8 mouse cellular contexts compared by ENCODE assay signal in genomic region chr19:8992769-8993624, GRCm38 (mm10). TPM values are rescaled to one million over a fixed set of nuclear protein-coding genes. Genes with fewer than 3 reads are reported as not detected.
DNase-seq lines count a peak whose midpoint lies in the region; ATAC-seq and TF ChIP-seq lines count a peak whose summit lies in the region.

No protein-coding gene starts in this region.

- H3K27me3 ChIP-seq in G1E (ENCODE audit: insufficient read depth, low read length) = peaks cover 14% of the 10 kb centered on the region
- H3K27me3 ChIP-seq in hindbrain, embryonic 12.5 days = peaks cover 39% of the 10 kb centered on the region

- H3K4me3 ChIP-seq in G1E (ENCODE audit: low read depth, low read length) = peak overlapping the region; percentile 28; the same call in 1 of the 2 replicates
- peak overlapping the region; percentile 97 for H3K4me3 ChIP-seq in bone marrow macrophage, adult 2 months (ENCODE audit: insufficient read depth, low read length)
- no peak overlapping the region for H3K4me3 ChIP-seq in hindbrain, embryonic 12.5 days

- H3K9ac ChIP-seq in hindbrain, embryonic 12.5 days = no peak overlapping the region

- TF ChIP-seq POLR2A in bone marrow macrophage, adult 2 months (IDR thresholded peaks at IDR 0.05; ENCODE audit: borderline replicate concordance, low read depth, low read length) = no peak

- WGBS in hindbrain, embryonic 12.5 days = 41% methylated on average over 12 of the region's 12 CpGs

- peaks cover 4% of the 10 kb centered on the region for H3K36me3 ChIP-seq in G1E (replicated peaks)
- no peaks in the 10 kb centered on the region for H3K36me3 ChIP-seq in hindbrain, embryonic 12.5 days

- H3K4me1 ChIP-seq in G1E (ENCODE audit: insufficient read depth, low read depth, low read length) = peaks cover 87% of the 10 kb centered on the region
- H3K4me1 ChIP-seq in bone marrow macrophage, adult 2 months (ENCODE audit: control insufficient read depth, insufficient read depth, low read length) = peaks cover 60% of the 10 kb centered on the region
- peaks cover 33% of the 10 kb centered on the region for H3K4me1 ChIP-seq in hindbrain, embryonic 12.5 days

- peak; percentile 62 for DNase-seq in G1E (ENCODE audit: low spot score)
- peak; percentile 43 to 62 for DNase-seq in frontal cortex, postnatal 14 days (ENCODE audit: low spot score in 2 of 2)
- peak; percentile 67 to 81 for DNase-seq in layer of hippocampus, postnatal 14 days (ENCODE audit: low spot score in 2 of 2)
- peak; percentile 91 for DNase-seq in skeletal muscle tissue, adult 2 months (ENCODE audit: low read depth, low spot score)
- DNase-seq in yolk sac, embryonic 10.5 days (ENCODE audit: low spot score) = peak; percentile 84

- TF ChIP-seq CTCF in G1E (IDR thresholded peaks at IDR 0.05; ENCODE audit: low read depth, low read length) = peak; percentile 48
- TF ChIP-seq CTCF in bone marrow macrophage, adult 2 months (IDR thresholded peaks at IDR 0.05; ENCODE audit: low read depth, low read length) = peak; percentile 29; the same call in 1 of the 2 replicates

- ATAC-seq in G1E (ENCODE audit: extremely low read depth, insufficient number of reproducible peaks, low FRiP score, poor library complexity, severe bottlenecking) = no peak
- ATAC-seq in hindbrain, embryonic 12.5 days (ENCODE audit: low FRiP score) = no peak
- ATAC-seq in megakaryocyte, adult 5-6 weeks (ENCODE audit: poor library complexity, severe bottlenecking) = peak; percentile 59

- H3K4me2 ChIP-seq in hindbrain, embryonic 12.5 days (replicated peaks) = 0 out of 2 replicates have a peak overlapping the region, but pooled peaks have one; percentile 11

- peak overlapping the region; percentile 88 for H3K27ac ChIP-seq in bone marrow macrophage, adult 2 months (ENCODE audit: insufficient read depth, low read depth, low read length)
- H3K27ac ChIP-seq in hindbrain, embryonic 12.5 days = no peak overlapping the region

- no peaks in the 10 kb centered on the region for H3K9me3 ChIP-seq in G1E (replicated peaks)
- H3K9me3 ChIP-seq in hindbrain, embryonic 12.5 days (replicated peaks) = no peaks in the 10 kb centered on the region

RNA-seq across cellular contexts. Expression of gene Ahnak, which starts 3.9 kb away (rescaled TPM):
- 22.4 and 27.8 TPM in 2 replicates for total RNA-seq in G1E (2014; fragmentation: Nextera tagmentation)
- 100 and 124 TPM in 2 replicates for total RNA-seq in G1E (2017)
- 5.9 and 10.4 TPM in 2 replicates for polyA plus RNA-seq in G1E (2012)
- polyA plus RNA-seq in bone marrow macrophage, adult 2 months (2012; ENCODE audit: insufficient read depth, insufficient read length, missing spikeins) = 440 and 513 TPM in 2 replicates
- polyA plus RNA-seq in hindbrain, embryonic 12.5 days (2016; fragmentation: Nextera tagmentation; extraction: Ambion mirVana) = 12.7 and 15.4 TPM in 2 replicates
- total RNA-seq in layer of hippocampus, postnatal 14 days (2021) = 10 to 100 TPM; 20.7 to 22.5 TPM
- total RNA-seq in megakaryocyte, adult 5-6 weeks (2015) = 372 and 397 TPM in 2 replicates
- 659 and 727 TPM in 2 replicates for total RNA-seq in megakaryocyte, adult 5-6 weeks (2017)

RNA-seq across cellular contexts. Expression of gene Eef1g, which starts 26.2 kb away (rescaled TPM):
- 955 and 998 TPM in 2 replicates for total RNA-seq in G1E (2014; fragmentation: Nextera tagmentation)
- total RNA-seq in G1E (2017) = 647 and 686 TPM in 2 replicates
- polyA plus RNA-seq in G1E (2012) = 112 and 237 TPM in 2 replicates
- 220 and 226 TPM in 2 replicates for polyA plus RNA-seq in bone marrow macrophage, adult 2 months (2012; ENCODE audit: insufficient read depth, insufficient read length, missing spikeins)
- 352 and 372 TPM in 2 replicates for polyA plus RNA-seq in hindbrain, embryonic 12.5 days (2016; fragmentation: Nextera tagmentation; extraction: Ambion mirVana)
- total RNA-seq in layer of hippocampus, postnatal 14 days (2021) = 100 to 1,000 TPM; 198 to 230 TPM
- 319 and 343 TPM in 2 replicates for total RNA-seq in megakaryocyte, adult 5-6 weeks (2015)
- total RNA-seq in megakaryocyte, adult 5-6 weeks (2017) = 206 and 209 TPM in 2 replicates

RNA-seq across cellular contexts. Expression of gene Tut1, which starts 39.4 kb away (rescaled TPM):
- total RNA-seq in G1E (2014; fragmentation: Nextera tagmentation) (17.8 and 25.6 TPM in 2 replicates), G1E (2017) (32.3 and 37.3 TPM in 2 replicates)
- 60.9 and 74.1 TPM in 2 replicates for polyA plus RNA-seq in G1E (2012)
- 12.5 and 14.6 TPM in 2 replicates for polyA plus RNA-seq in bone marrow macrophage, adult 2 months (2012; ENCODE audit: insufficient read depth, insufficient read length, missing spikeins)
- polyA plus RNA-seq in hindbrain, embryonic 12.5 days (2016; fragmentation: Nextera tagmentation; extraction: Ambion mirVana) = 32.3 and 35.7 TPM in 2 replicates
- total RNA-seq in layer of hippocampus, postnatal 14 days (2021) = 10 to 100 TPM; 15.0 to 17.3 TPM
- total RNA-seq in megakaryocyte, adult 5-6 weeks (2015) = 1.7 and 2.9 TPM in 2 replicates
- total RNA-seq in megakaryocyte, adult 5-6 weeks (2017) = 8.8 and 9.9 TPM in 2 replicates

RNA-seq across cellular contexts. Expression of gene Mta2, which starts 51.3 kb away (rescaled TPM):
- total RNA-seq in G1E (2014; fragmentation: Nextera tagmentation) (183 and 186 TPM in 2 replicates), G1E (2017) (166 and 177 TPM in 2 replicates)
- 67.7 and 76.9 TPM in 2 replicates for polyA plus RNA-seq in G1E (2012)
- polyA plus RNA-seq in bone marrow macrophage, adult 2 months (2012; ENCODE audit: insufficient read depth, insufficient read length, missing spikeins) = 78.6 and 81.2 TPM in 2 replicates
- 174 and 185 TPM in 2 replicates for polyA plus RNA-seq in hindbrain, embryonic 12.5 days (2016; fragmentation: Nextera tagmentation; extraction: Ambion mirVana)
- 10 to 100 TPM; 52.4 to 56.6 TPM for total RNA-seq in layer of hippocampus, postnatal 14 days (2021)
- total RNA-seq in megakaryocyte, adult 5-6 weeks (2015) = 47.3 and 53.3 TPM in 2 replicates
- total RNA-seq in megakaryocyte, adult 5-6 weeks (2017) = 98.8 and 106 TPM in 2 replicates
